Mouse (Mus musculus) midbrain, embryonic 10.5 days (tissue): Measurements from ENCODE around the gene Frs2. TPM values are rescaled to one million over a fixed set of nuclear protein-coding genes. Genes with fewer than 3 reads are reported as not detected.
A peak's percentile ranks its signal among the peaks of the same experiment; 100 is the strongest.

Experiments
- DNase-seq: peaks from one replicate; pipeline ENCODE4 v3.0.0-alpha.2; 2017; ENCODE audit warnings: low spot score
- H3K27ac ChIP-seq: fragments of 300-500 bp; sonication (generic); replicated peaks from 2 replicates; pipeline ENCODE4 v1.5.1; 2016; ENCODE audit warnings: mild to moderate bottlenecking
- H3K27me3 ChIP-seq: fragments of 300-500 bp; sonication (generic); 2 replicates; pipeline ENCODE4 v1.6.1; 2016; ENCODE audit warnings: low read depth, mild to moderate bottlenecking; ENCODE audit not compliant: poor library complexity, severe bottlenecking
- H3K36me3 ChIP-seq: fragments of 300-500 bp; sonication (generic); 2 replicates; pipeline ENCODE4 v1.6.1; 2016; ENCODE audit warnings: mild to moderate bottlenecking, moderate library complexity
- H3K4me1 ChIP-seq: fragments of 300-500 bp; sonication (generic); 2 replicates; pipeline ENCODE4 v1.6.1; 2016
- H3K4me3 ChIP-seq: fragments of 300-500 bp; sonication (generic); 2 replicates; pipeline ENCODE4 v1.5.1; 2016; ENCODE audit warnings: mild to moderate bottlenecking, moderate library complexity
- H3K9me3 ChIP-seq: fragments of 300-500 bp; sonication (generic); replicated peaks from 2 replicates; pipeline ENCODE4 v1.6.1; 2016; ENCODE audit warnings: mild to moderate bottlenecking
- WGBS: fragments of 180-500 bp; shearing (Covaris S2); methylation state at CpG from one replicate; pipeline ENCODE4 v1.1.7; 2016; 5-methylcytosine and 5-hydroxymethylcytosine counted together
- polyA plus RNA-seq: library from polyadenylated mRNA; unstranded; fragments of >200 nt; fragmentation: Nextera tagmentation; extraction: Ambion mirVana; gene quantifications from 2 replicates; pipeline ENCODE4 v1.2.1, GENCODE M21; 2016

Frs2 gene
- polyA plus RNA-seq, 1 experiment from 2014 or later = 16.0 TPM

GRCm38 (mm10) chr10:117162662-117163061, 14.3 kb upstream of the Frs2 start:
- DNase-seq = no peak
- no peaks in the 10 kb centered on the region for H3K36me3 ChIP-seq
- H3K27me3 ChIP-seq = no peaks in the 10 kb centered on the region
- no peaks in the 10 kb centered on the region for H3K9me3 ChIP-seq
- no peak overlapping the region for H3K27ac ChIP-seq
- no peaks in the 10 kb centered on the region for H3K4me1 ChIP-seq
- H3K4me3 ChIP-seq = no peak overlapping the region
- WGBS = 83% methylated on average over 11 of the region's 11 CpGs

GRCm38 (mm10) chr10:117160099-117160498, 11.8 kb upstream of the Frs2 start:
- H3K36me3 ChIP-seq = no peaks in the 10 kb centered on the region
- no peaks in the 10 kb centered on the region for H3K4me1 ChIP-seq
- H3K4me3 ChIP-seq = no peak overlapping the region
- WGBS = 87% methylated on average over 11 of the region's 11 CpGs
- DNase-seq = no peak
- H3K27me3 ChIP-seq = no peaks in the 10 kb centered on the region
- H3K9me3 ChIP-seq = no peaks in the 10 kb centered on the region
- H3K27ac ChIP-seq = no peak overlapping the region

GRCm38 (mm10) chr10:117152247-117152646, 3.9 kb upstream of the Frs2 start:
- H3K36me3 ChIP-seq = no peaks in the 10 kb centered on the region
- peak; percentile 26 for DNase-seq
- 8% methylated on average over 7 of the region's 7 CpGs for WGBS
- H3K27ac ChIP-seq = peak overlapping the region; percentile 71
- peaks cover 44% of the 10 kb centered on the region for H3K4me1 ChIP-seq
- peak overlapping the region; percentile 12; the same call in 1 of the 2 replicates for H3K4me3 ChIP-seq
- peaks cover 22% of the 10 kb centered on the region for H3K27me3 ChIP-seq
- H3K9me3 ChIP-seq = no peaks in the 10 kb centered on the region

GRCm38 (mm10) chr10:117151676-117152075, 3.3 kb upstream of the Frs2 start:
- no peak for DNase-seq
- Histone ChIP-seq H3K4me1 (peaks cover 49% of the 10 kb centered on the region), H3K27ac (peak overlapping the region; percentile 71; the same call in 1 of the 2 replicates), H3K27me3 (peaks cover 22% of the 10 kb centered on the region), H3K36me3 (no peaks in the 10 kb centered on the region), H3K9me3 (no peaks in the 10 kb centered on the region), H3K4me3 (no peak overlapping the region)
- 26% methylated on average over 4 of the region's 4 CpGs for WGBS

GRCm38 (mm10) chr10:117151241-117151640, 2.9 kb upstream of the Frs2 start:
- Histone ChIP-seq H3K9me3 (no peaks in the 10 kb centered on the region), H3K36me3 (no peaks in the 10 kb centered on the region), H3K4me3 (no peak overlapping the region), H3K4me1 (peaks cover 53% of the 10 kb centered on the region), H3K27ac (no peak overlapping the region; the same call in 1 of the 2 replicates), H3K27me3 (peaks cover 22% of the 10 kb centered on the region)
- WGBS = 5% methylated on average over 11 of the region's 11 CpGs
- DNase-seq = no peak

GRCm38 (mm10) chr10:117150764-117151163, 2.4 kb upstream of the Frs2 start:
- Histone ChIP-seq H3K36me3 (no peaks in the 10 kb centered on the region), H3K27me3 (peaks cover 22% of the 10 kb centered on the region), H3K4me1 (peaks cover 57% of the 10 kb centered on the region), H3K27ac (no peak overlapping the region), H3K9me3 (no peaks in the 10 kb centered on the region), H3K4me3 (no peak overlapping the region)
- WGBS = 11% methylated on average over 10 of the region's 10 CpGs
- peak; percentile 23 for DNase-seq

- H3K4me3 ChIP-seq = peak overlapping the region; percentile 97
- H3K27ac ChIP-seq = no peak overlapping the region; the same call in 1 of the 2 replicates
- H3K36me3 ChIP-seq = no peaks in the 10 kb centered on the region
- H3K27me3 ChIP-seq = peaks cover 22% of the 10 kb centered on the region
- peaks cover 59% of the 10 kb centered on the region for H3K4me1 ChIP-seq
- DNase-seq = peak; percentile 39
- no peaks in the 10 kb centered on the region for H3K9me3 ChIP-seq
- 1% methylated on average over 23 of the region's 23 CpGs for WGBS
These were observed 1.7 kb upstream of the Frs2 start for GRCm38 (mm10) chr10:117149942-117150617.

- peak overlapping the region; percentile 97 for H3K4me3 ChIP-seq
- no peak for DNase-seq
- 17% methylated on average over 7 of the region's 7 CpGs for WGBS
- no peaks in the 10 kb centered on the region for H3K36me3 ChIP-seq
- H3K4me1 ChIP-seq = peaks cover 59% of the 10 kb centered on the region
- peaks cover 22% of the 10 kb centered on the region for H3K27me3 ChIP-seq
- H3K9me3 ChIP-seq = no peaks in the 10 kb centered on the region
- no peak overlapping the region for H3K27ac ChIP-seq
These were observed 907 bp upstream of the Frs2 start for GRCm38 (mm10) chr10:117149241-117149640.

- H3K27me3 ChIP-seq = peaks cover 22% of the 10 kb centered on the region
- no peak for DNase-seq
- under 1% methylated on average over 70 of the region's 72 CpGs for WGBS
- H3K4me3 ChIP-seq = peak overlapping the region; percentile 97
- peak overlapping the region; percentile 96 for H3K27ac ChIP-seq
- peaks cover 64% of the 10 kb centered on the region for H3K4me1 ChIP-seq
- no peaks in the 10 kb centered on the region for H3K36me3 ChIP-seq
- no peaks in the 10 kb centered on the region for H3K9me3 ChIP-seq
These were observed 622 bp downstream of the Frs2 start for GRCm38 (mm10) chr10:117147463-117148360.

GRCm38 (mm10) chr10:117146421-117146820, 1.9 kb downstream of the Frs2 start:
- 70% methylated on average over 9 of the region's 9 CpGs for WGBS
- H3K9me3 ChIP-seq = no peaks in the 10 kb centered on the region
- peak overlapping the region; percentile 23; the same call in 1 of the 2 replicates for H3K4me3 ChIP-seq
- no peak for DNase-seq
- peaks cover 60% of the 10 kb centered on the region for H3K4me1 ChIP-seq
- H3K27me3 ChIP-seq = peaks cover 22% of the 10 kb centered on the region
- no peak overlapping the region for H3K27ac ChIP-seq
- no peaks in the 10 kb centered on the region for H3K36me3 ChIP-seq

- no peak overlapping the region for H3K27ac ChIP-seq
- WGBS = 87% methylated on average over 8 of the region's 8 CpGs
- no peak for DNase-seq
- H3K36me3 ChIP-seq = no peaks in the 10 kb centered on the region
- no peak overlapping the region for H3K4me3 ChIP-seq
- H3K9me3 ChIP-seq = no peaks in the 10 kb centered on the region
- peaks cover 19% of the 10 kb centered on the region for H3K27me3 ChIP-seq
- peaks cover 60% of the 10 kb centered on the region for H3K4me1 ChIP-seq
These were observed 2.6 kb downstream of the Frs2 start for GRCm38 (mm10) chr10:117145546-117146265.

- WGBS = 91% methylated on average over 6 of the region's 6 CpGs
- peaks cover 9% of the 10 kb centered on the region for H3K27me3 ChIP-seq
- H3K36me3 ChIP-seq = no peaks in the 10 kb centered on the region
- no peaks in the 10 kb centered on the region for H3K9me3 ChIP-seq
- peaks cover 49% of the 10 kb centered on the region for H3K4me1 ChIP-seq
- H3K27ac ChIP-seq = no peak overlapping the region
- no peak for DNase-seq
- H3K4me3 ChIP-seq = no peak overlapping the region
These were observed 3.7 kb downstream of the Frs2 start for GRCm38 (mm10) chr10:117144628-117145027.
